Mouse (Mus musculus) G1E (cell line): ENCODE measurements around the gene Ppp1r1c.

Experiments
- CTCF ChIP-seq: IDR thresholded peaks from 2 replicates; pipeline ENCODE4 v1.5.1; 2012; ENCODE audit warnings: low read depth, low read length, inconsistent platforms, mixed read lengths
- GATA1 ChIP-seq: IDR thresholded peaks from 2 replicates; pipeline ENCODE4 v1.6.1; 2012; ENCODE audit warnings: borderline replicate concordance, low read length, inconsistent platforms, mixed read lengths

DNA sequence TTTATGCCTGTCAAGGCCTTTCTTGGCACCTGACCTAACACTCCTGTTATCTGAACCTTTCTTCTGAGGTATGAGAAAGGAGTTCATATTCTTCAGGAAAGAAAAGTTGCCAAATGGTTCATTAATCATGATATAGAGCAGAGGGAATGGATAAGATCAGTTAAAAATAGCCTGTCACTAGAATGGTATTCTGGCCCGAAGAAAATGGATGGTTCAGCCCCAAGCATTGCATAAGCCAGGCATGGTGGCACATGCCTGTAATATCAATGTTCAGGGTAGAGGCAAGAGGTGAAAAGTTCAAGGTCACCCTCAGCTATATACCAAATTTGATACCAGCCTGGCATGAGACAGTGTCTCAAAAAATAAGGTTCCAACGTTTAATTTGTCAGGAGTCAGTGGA lies 85.6 kb downstream of the Ppp1r1c start:
- TF ChIP-seq CTCF, result no peak
- no peak for TF ChIP-seq GATA1
